Mouse (Mus musculus) thymus, adult 2 months (tissue): ENCODE data around the gene Rbm12. TPM values are rescaled to one million over a fixed set of nuclear protein-coding genes. Genes with fewer than 3 reads are reported as not detected.

Experiments
- DNase-seq: peaks from one replicate; pipeline ENCODE4 v3.0.0; 2021
- H3K27ac ChIP-seq: fragments of 200-500 bp; 2 replicates; pipeline ENCODE4 v1.5.1; 2012; ENCODE audit warnings: low read length, control low read depth; ENCODE audit not compliant: control insufficient read depth, insufficient read depth
- H3K27me3 ChIP-seq: fragments of 200-500 bp; 2 replicates; pipeline ENCODE4 v1.6.1; 2012; ENCODE audit warnings: mild to moderate bottlenecking, low read length, moderate library complexity, mixed read lengths; ENCODE audit not compliant: control insufficient read depth, insufficient read depth
- H3K36me3 ChIP-seq: fragments of 200-500 bp; 2 replicates; pipeline ENCODE4 v1.6.1; 2012; ENCODE audit warnings: mild to moderate bottlenecking, low read length, moderate library complexity; ENCODE audit not compliant: control insufficient read depth, insufficient read depth
- H3K4me1 ChIP-seq: fragments of 200-500 bp; replicated peaks from 2 replicates; pipeline ENCODE4 v1.6.1; 2012; ENCODE audit warnings: low read length; ENCODE audit not compliant: control insufficient read depth, insufficient read depth
- H3K4me3 ChIP-seq: fragments of 200-500 bp; 2 replicates; pipeline ENCODE4 v1.5.1; 2012; ENCODE audit warnings: mild to moderate bottlenecking, low read length, control low read depth, moderate library complexity; ENCODE audit not compliant: control insufficient read depth, insufficient read depth
- CTCF ChIP-seq: fragments of 200-500 bp; IDR thresholded peaks from 2 replicates; pipeline ENCODE4 v1.5.1; 2012; ENCODE audit warnings: mild to moderate bottlenecking, control low read depth, low read length, moderate library complexity, borderline replicate concordance; ENCODE audit not compliant: control insufficient read depth, poor library complexity, insufficient read depth; ENCODE audit errors: extremely low read depth
- POLR2A ChIP-seq: fragments of 200-500 bp; IDR thresholded peaks from 2 replicates; pipeline ENCODE4 v1.6.1; 2012; ENCODE audit warnings: mild to moderate bottlenecking, low read length, control low read depth, moderate library complexity; ENCODE audit not compliant: control insufficient read depth, poor library complexity, insufficient read depth; ENCODE audit errors: extremely low read depth
- WGBS: fragments of 180-500 bp; shearing (Covaris S2); methylation state at CpG from one replicate; pipeline ENCODE4 v1.1.7; 2018; 5-methylcytosine and 5-hydroxymethylcytosine counted together
- polyA plus RNA-seq: library from polyadenylated mRNA; depleted of rRNA; stranded (reverse); fragments of >200 nt; gene quantifications from 2 replicates; pipeline ENCODE4 v1.2.3, GENCODE M21; 2012; rRNA removed

Gene Rbm12
- 67.2 and 72.4 TPM in 2 replicates for polyA plus RNA-seq

DNA sequence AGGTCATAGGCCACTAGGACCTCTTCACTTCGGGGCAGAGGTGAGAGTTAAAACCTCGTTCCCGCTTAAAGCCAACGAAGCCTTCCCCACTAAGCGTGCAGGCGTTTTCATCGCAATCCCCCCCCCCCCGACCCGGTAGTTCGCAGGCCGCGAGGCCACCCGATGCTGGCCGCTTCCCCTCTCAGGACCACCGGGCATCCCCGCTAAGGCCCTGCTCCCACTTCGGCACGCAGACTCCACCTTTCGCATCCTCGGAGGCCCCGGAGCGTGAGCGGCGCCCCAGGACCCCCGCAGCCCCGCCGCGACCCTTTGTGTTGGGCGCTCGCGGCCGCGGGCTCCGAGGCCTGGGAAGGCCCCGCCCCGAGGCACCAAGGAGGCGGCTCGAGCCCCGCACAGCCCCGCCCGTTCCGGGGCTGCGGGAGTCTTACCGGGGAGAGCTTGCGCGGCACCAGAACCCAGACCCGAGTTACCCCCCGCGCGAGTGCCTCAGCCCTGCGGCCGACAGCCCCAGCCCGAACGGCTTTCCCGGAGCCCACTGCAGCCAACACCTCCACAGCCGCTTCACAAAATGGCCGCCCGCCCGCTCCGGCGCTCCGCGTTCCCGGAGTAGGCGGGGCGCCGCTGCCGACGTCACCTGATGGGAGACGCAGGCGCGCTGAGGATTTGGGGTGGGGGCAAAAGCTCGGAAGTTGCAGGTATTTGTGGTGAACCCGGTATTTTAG lies at the start of gene Rbm12, which contains the start of gene Cpne1:
Gene Rbm12, minus strand, starts transcription at position 621 of the 722 bp plus-strand sequence.
Gene Cpne1, minus strand, starts transcription at position 608 of the 722 bp plus-strand sequence.
- H3K27ac ChIP-seq, result peak within 1 kb of the TSS; percentile 51; the same call in 1 of the 2 replicates
- H3K36me3 ChIP-seq, result no peaks in the 10 kb centered on the region
- no peaks in the 10 kb centered on the region for H3K27me3 ChIP-seq
- H3K4me3 ChIP-seq, result peak within 1 kb of the TSS; percentile 87
- WGBS, result under 1% methylated on average over 73 of the region's 74 CpGs
- peak; percentile 96 for DNase-seq
- TF ChIP-seq CTCF (peak; percentile 54; the same call in 1 of the 2 replicates), POLR2A (peak; percentile 92)
- peaks cover 5% of the 10 kb centered on the region for H3K4me1 ChIP-seq

DNA sequence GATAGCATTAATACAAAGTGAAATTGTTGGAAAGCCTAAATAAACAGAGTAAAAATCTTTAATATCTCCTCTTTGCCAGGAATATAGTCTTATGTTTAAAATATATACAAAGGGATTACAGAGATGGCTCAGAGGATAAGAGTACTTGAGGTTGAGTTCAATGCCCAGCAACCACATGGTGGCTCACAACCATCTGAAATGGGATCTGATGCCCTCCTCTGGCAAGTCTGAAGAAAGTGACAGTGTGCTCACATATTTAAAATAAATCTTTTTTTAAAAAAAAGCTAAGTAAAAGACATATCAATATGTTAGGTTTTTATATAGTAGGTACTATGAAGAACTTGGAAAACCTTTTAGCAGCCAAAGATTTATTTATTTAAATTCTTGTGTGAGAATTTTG lies 39.8 kb upstream of the Rbm12 start:
- Histone ChIP-seq H3K4me3 (no peak overlapping the region), H3K27ac (no peak overlapping the region), H3K4me1 (no peaks in the 10 kb centered on the region), H3K27me3 (no peaks in the 10 kb centered on the region), H3K36me3 (peaks cover 99% of the 10 kb centered on the region)
- TF ChIP-seq CTCF (no peak), POLR2A (no peak)
- no peak for DNase-seq

DNA sequence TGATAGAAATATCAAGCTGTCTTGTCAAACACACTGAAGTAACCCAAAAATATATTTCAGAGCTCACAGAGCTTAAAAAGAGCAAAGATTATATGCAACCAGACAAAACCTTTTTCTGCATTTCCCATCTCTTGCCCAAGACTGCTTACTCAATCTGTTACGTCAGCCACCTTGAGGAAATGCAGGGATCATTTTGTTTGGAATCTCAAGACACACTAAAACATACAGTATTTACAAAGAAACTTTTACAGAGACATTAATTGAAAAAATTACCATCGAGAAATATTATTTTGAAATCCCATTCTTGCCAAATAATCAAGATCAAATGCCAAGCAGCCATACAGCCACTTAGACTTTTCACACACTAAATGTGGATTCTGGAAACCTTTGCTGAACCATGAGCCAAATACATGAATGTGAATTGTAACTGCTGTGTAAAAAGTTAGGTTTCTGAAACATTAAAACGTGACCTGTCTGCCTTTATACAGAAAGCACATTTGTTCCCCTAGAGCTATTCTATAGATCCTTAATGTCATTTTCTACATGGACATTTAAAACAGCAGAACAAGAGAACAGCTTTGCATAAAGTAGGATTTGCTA lies 35.6 kb upstream of the Rbm12 start:
- Histone ChIP-seq H3K27me3 (no peaks in the 10 kb centered on the region), H3K4me1 (peaks cover 3% of the 10 kb centered on the region), H3K27ac (no peak overlapping the region), H3K36me3 (peaks cover 60% of the 10 kb centered on the region), H3K4me3 (no peak overlapping the region)
- no peak for TF ChIP-seq POLR2A
- no peak for TF ChIP-seq CTCF
- 96% methylated on average over 3 of the region's 3 CpGs for WGBS
- no peak for DNase-seq

DNA sequence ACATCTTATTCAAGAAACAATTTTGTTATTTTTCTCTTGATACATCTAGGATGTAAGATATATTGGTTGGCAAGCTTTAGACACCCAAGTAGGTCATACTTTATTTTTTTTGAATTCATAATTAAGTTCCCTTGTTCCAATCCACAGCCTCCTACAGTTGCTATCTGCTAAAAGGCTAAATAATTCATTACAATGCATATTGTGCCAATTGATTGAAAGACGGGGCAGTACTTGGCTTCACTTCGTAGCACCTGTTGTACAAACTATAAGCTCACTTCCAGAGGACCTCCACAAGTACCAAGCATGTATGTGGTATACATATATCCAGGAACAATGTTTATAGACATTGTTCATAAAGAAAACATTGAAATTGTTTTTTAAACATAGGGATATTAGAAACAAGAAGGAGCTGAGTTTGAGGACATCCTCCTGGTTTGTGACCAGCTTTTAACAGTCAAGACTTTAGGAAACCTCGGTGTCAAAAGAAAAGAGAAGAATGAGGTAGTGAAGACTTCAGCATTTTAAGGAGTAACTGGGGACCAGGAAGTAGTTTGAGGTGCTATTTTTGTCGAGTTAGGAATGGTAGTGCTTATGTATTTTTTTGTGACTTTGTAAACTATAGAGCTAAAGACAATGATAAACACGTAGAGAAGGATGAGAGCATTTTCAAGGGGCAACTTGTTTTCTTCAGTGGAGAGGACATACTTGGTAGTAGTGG lies 34.7 kb upstream of the Rbm12 start:
- DNase-seq, result no peak
- TF ChIP-seq POLR2A (no peak), CTCF (no peak)
- H3K36me3 ChIP-seq, result peaks cover 51% of the 10 kb centered on the region
- 65% methylated on average over 5 of the region's 5 CpGs for WGBS
- peaks cover 3% of the 10 kb centered on the region for H3K4me1 ChIP-seq
- H3K27ac ChIP-seq, result no peak overlapping the region
- H3K4me3 ChIP-seq, result no peak overlapping the region
- no peaks in the 10 kb centered on the region for H3K27me3 ChIP-seq

DNA sequence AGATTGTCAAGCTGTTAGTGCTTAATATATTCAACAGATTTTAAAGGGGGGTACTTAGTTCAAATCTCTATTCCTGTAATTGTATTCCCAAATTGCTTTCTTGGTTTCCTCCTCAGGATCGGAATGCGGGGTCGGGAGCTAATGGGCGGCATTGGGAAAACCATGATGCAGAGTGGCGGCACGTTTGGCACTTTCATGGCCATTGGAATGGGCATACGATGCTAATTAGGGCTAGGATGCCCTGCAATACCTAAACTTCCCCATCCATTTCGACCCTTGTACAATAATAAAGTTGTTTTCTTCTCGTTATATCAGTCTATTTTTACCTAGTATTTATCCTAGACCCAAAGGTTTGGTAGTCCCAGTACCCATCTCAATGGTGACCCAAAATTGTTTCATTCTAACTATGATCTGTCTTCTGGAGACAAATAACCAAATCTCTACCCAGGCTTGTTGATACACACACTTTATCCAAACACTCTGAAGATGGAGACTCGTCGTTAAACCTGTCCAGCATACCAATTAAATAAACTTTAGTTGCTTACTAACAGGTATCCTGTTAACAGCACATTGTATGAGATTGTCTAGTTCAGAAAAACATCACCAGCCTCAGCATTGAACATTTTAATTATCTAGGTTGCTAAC lies 33.8 kb upstream of the Rbm12 start:
- no peak for DNase-seq
- Histone ChIP-seq H3K27me3 (no peaks in the 10 kb centered on the region), H3K27ac (no peak overlapping the region), H3K4me1 (peaks cover 3% of the 10 kb centered on the region), H3K36me3 (peaks cover 42% of the 10 kb centered on the region), H3K4me3 (no peak overlapping the region)
- WGBS, result 90% methylated on average over 11 of the region's 11 CpGs
- TF ChIP-seq CTCF (no peak), POLR2A (no peak)
